Mouse (Mus musculus): ENCODE measurements around the gene Lhb. TPM values are rescaled to one million over a fixed set of nuclear protein-coding genes. Genes with fewer than 3 reads are reported as not detected.
A peak's percentile ranks its signal among the peaks of the same experiment; 100 is the strongest.

Gene Lhb
- polyA plus RNA-seq, 1 experiment from 2014 or later = 0.45 TPM

- no peak overlapping the region for H3K4me2 ChIP-seq
- WGBS = 91% methylated on average over 22 of the region's 22 CpGs
- H3K9me3 ChIP-seq = no peaks in the 10 kb centered on the region
- H3K4me1 ChIP-seq = no peaks in the 10 kb centered on the region
- H3K9ac ChIP-seq = no peak overlapping the region
- no peak overlapping the region for H3K4me3 ChIP-seq
- H3K36me3 ChIP-seq (replicated peaks) = peaks cover 10% of the 10 kb centered on the region
- H3K27ac ChIP-seq = no peak overlapping the region
- no peak for ATAC-seq (replicated peaks)
- no peaks in the 10 kb centered on the region for H3K27me3 ChIP-seq (replicated peaks)
Observed at GRCm38 (mm10) chr7:45443526-45444420, 23.2 kb downstream of the Lhb start.

GRCm38 (mm10) chr7:45446589-45446988 lies 26.0 kb downstream of the Lhb start:
- Histone ChIP-seq H3K36me3 (replicated peaks) (peaks cover 9% of the 10 kb centered on the region), H3K27ac (no peak overlapping the region), H3K4me1 (no peaks in the 10 kb centered on the region), H3K4me2 (no peak overlapping the region), H3K9ac (no peak overlapping the region), H3K4me3 (no peak overlapping the region), H3K9me3 (no peaks in the 10 kb centered on the region), H3K27me3 (replicated peaks) (no peaks in the 10 kb centered on the region)
- ATAC-seq (replicated peaks) = no peak

GRCm38 (mm10) chr7:45447325-45447990 lies 26.8 kb downstream of the Lhb start:
- H3K27me3 ChIP-seq (replicated peaks) = no peaks in the 10 kb centered on the region
- no peaks in the 10 kb centered on the region for H3K4me1 ChIP-seq
- no peak overlapping the region for H3K27ac ChIP-seq
- H3K9ac ChIP-seq = no peak overlapping the region
- no peak overlapping the region for H3K4me2 ChIP-seq
- ATAC-seq (replicated peaks) = no peak
- no peaks in the 10 kb centered on the region for H3K9me3 ChIP-seq
- H3K36me3 ChIP-seq (replicated peaks) = peaks cover 7% of the 10 kb centered on the region
- no peak overlapping the region for H3K4me3 ChIP-seq
- 44% methylated on average over 11 of the region's 11 CpGs for WGBS

GRCm38 (mm10) chr7:45449974-45450373 lies 29.4 kb downstream of the Lhb start:
- H3K36me3 ChIP-seq (replicated peaks) = peaks cover 7% of the 10 kb centered on the region
- 88% methylated on average over 1 of the region's 1 CpGs for WGBS

GRCm38 (mm10) chr7:45451344-45451982 lies 30.8 kb downstream of the Lhb start:
- H3K27ac ChIP-seq = peak overlapping the region; percentile 25; the same call in 1 of the 2 replicates
- H3K9ac ChIP-seq = no peak overlapping the region
- H3K36me3 ChIP-seq (replicated peaks) = peaks cover 10% of the 10 kb centered on the region
- 54% methylated on average over 23 of the region's 23 CpGs for WGBS
- no peaks in the 10 kb centered on the region for H3K9me3 ChIP-seq
- H3K27me3 ChIP-seq (replicated peaks) = no peaks in the 10 kb centered on the region
- H3K4me3 ChIP-seq = no peak overlapping the region
- peaks cover 3% of the 10 kb centered on the region; the same call in 1 of the 2 replicates for H3K4me1 ChIP-seq
- peak; percentile 53 for ATAC-seq (replicated peaks)
- no peak overlapping the region for H3K4me2 ChIP-seq

More at GRCm38 (mm10) chr7:45449974-45450373, 29.4 kb downstream of the Lhb start:
- no peak for ATAC-seq (replicated peaks)
- Histone ChIP-seq H3K4me2 (no peak overlapping the region), H3K4me3 (no peak overlapping the region), H3K9me3 (no peaks in the 10 kb centered on the region), H3K4me1 (no peaks in the 10 kb centered on the region), H3K9ac (no peak overlapping the region), H3K27ac (no peak overlapping the region), H3K27me3 (replicated peaks) (no peaks in the 10 kb centered on the region)

- H3K27me3 ChIP-seq (replicated peaks) = no peaks in the 10 kb centered on the region
- peaks cover 24% of the 10 kb centered on the region for H3K4me1 ChIP-seq
- no peaks in the 10 kb centered on the region for H3K9me3 ChIP-seq
- ATAC-seq (replicated peaks) = no peak
- no peak overlapping the region for H3K4me2 ChIP-seq
- H3K27ac ChIP-seq = no peak overlapping the region
- no peak overlapping the region for H3K4me3 ChIP-seq
- 90% methylated on average over 15 of the region's 15 CpGs for WGBS
- H3K36me3 ChIP-seq (replicated peaks) = peaks cover 10% of the 10 kb centered on the region
- no peak overlapping the region for H3K9ac ChIP-seq
Observed at GRCm38 (mm10) chr7:45454971-45455370, 34.4 kb downstream of the Lhb start.

GRCm38 (mm10) chr7:45455932-45456696 lies 35.5 kb downstream of the Lhb start:
- 77% methylated on average over 13 of the region's 13 CpGs for WGBS
- Histone ChIP-seq H3K27ac (no peak overlapping the region), H3K4me3 (no peak overlapping the region), H3K36me3 (replicated peaks) (peaks cover 10% of the 10 kb centered on the region), H3K9me3 (no peaks in the 10 kb centered on the region), H3K27me3 (replicated peaks) (no peaks in the 10 kb centered on the region), H3K4me1 (peaks cover 35% of the 10 kb centered on the region), H3K9ac (no peak overlapping the region), H3K4me2 (no peak overlapping the region)
- ATAC-seq (replicated peaks) = no peak

GRCm38 (mm10) chr7:45456721-45457203 lies 36.1 kb downstream of the Lhb start:
- no peaks in the 10 kb centered on the region for H3K27me3 ChIP-seq (replicated peaks)
- H3K4me3 ChIP-seq = peak overlapping the region; percentile 83
- H3K4me1 ChIP-seq = peaks cover 35% of the 10 kb centered on the region
- no peaks in the 10 kb centered on the region for H3K9me3 ChIP-seq
- peaks cover 10% of the 10 kb centered on the region for H3K36me3 ChIP-seq (replicated peaks)
- 0 out of 2 replicates have a peak overlapping the region, but pooled peaks have one; percentile 14 for H3K27ac ChIP-seq
- WGBS = 53% methylated on average over 9 of the region's 9 CpGs
- H3K9ac ChIP-seq = no peak overlapping the region
- ATAC-seq (replicated peaks) = no peak
- H3K4me2 ChIP-seq = peak overlapping the region; percentile 70; the same call in 1 of the 2 replicates

- H3K4me2 ChIP-seq = peak overlapping the region; percentile 70
- H3K27ac ChIP-seq = peak overlapping the region; percentile 91; the same call in 1 of the 2 replicates
- peak overlapping the region; percentile 83 for H3K4me3 ChIP-seq
- no peaks in the 10 kb centered on the region for H3K9me3 ChIP-seq
- WGBS = 66% methylated on average over 10 of the region's 10 CpGs
- H3K27me3 ChIP-seq (replicated peaks) = no peaks in the 10 kb centered on the region
- H3K36me3 ChIP-seq (replicated peaks) = peaks cover 10% of the 10 kb centered on the region
- ATAC-seq (replicated peaks) = no peak
- peak overlapping the region; percentile 79; the same call in 1 of the 2 replicates for H3K9ac ChIP-seq
- H3K4me1 ChIP-seq = peaks cover 35% of the 10 kb centered on the region
Observed at GRCm38 (mm10) chr7:45457204-45458060, 36.8 kb downstream of the Lhb start.

GRCm38 (mm10) chr7:45458748-45459563 lies 38.3 kb downstream of the Lhb start:
- Histone ChIP-seq H3K9me3 (no peaks in the 10 kb centered on the region), H3K27me3 (replicated peaks) (no peaks in the 10 kb centered on the region), H3K4me2 (peak overlapping the region; percentile 70), H3K4me1 (peaks cover 35% of the 10 kb centered on the region), H3K36me3 (replicated peaks) (peaks cover 14% of the 10 kb centered on the region), H3K9ac (peak overlapping the region; percentile 79), H3K27ac (peak overlapping the region; percentile 91), H3K4me3 (peak overlapping the region; percentile 83)
- WGBS = 1% methylated on average over 43 of the region's 43 CpGs
- peak; percentile 79 for ATAC-seq (replicated peaks)

Measured in midbrain, embryonic 15.5 days (tissue).